Mouse (Mus musculus) liver, embryonic 14.5 days (tissue): Measurements from ENCODE around the gene Nfkb1. TPM values are rescaled to one million over a fixed set of nuclear protein-coding genes. Genes with fewer than 3 reads are reported as not detected.

ENCODE experiments used
- ATAC-seq: fragments of 200-750 bp; cut with Nextera tagmentation; 2 replicates; pipeline ENCODE4 v1.8.0; 2017; ENCODE audit warnings: moderate number of reproducible peaks, mild to moderate bottlenecking, moderate library complexity; ENCODE audit not compliant: insufficient read depth
- DNase-seq, 3 experiments: peaks; one replicate each; pipeline ENCODE4 v3.0.0-alpha.2; 2012 to 2013; ENCODE audit warnings: low read depth in 3 of 3, low spot score in 3 of 3
- H3K27ac ChIP-seq: fragments of 300-500 bp; sonication (generic); 2 replicates; pipeline ENCODE4 v1.5.1; 2014; ENCODE audit warnings: moderate library complexity, mild to moderate bottlenecking, control low read depth, inconsistent platforms
- H3K27me3 ChIP-seq: fragments of 300-500 bp; sonication (generic); 2 replicates; pipeline ENCODE4 v1.6.1; 2014; ENCODE audit warnings: mild to moderate bottlenecking, low read length, moderate library complexity; ENCODE audit not compliant: control insufficient read depth, insufficient read depth
- H3K36me3 ChIP-seq: fragments of 300-500 bp; sonication (generic); replicated peaks from 2 replicates; pipeline ENCODE4 v1.6.1; 2014; ENCODE audit warnings: low read depth; ENCODE audit not compliant: control insufficient read depth, insufficient read depth
- H3K4me1 ChIP-seq, 2 experiments: fragments of 200-500 bp in 1 of 2; fragments of 300-500 bp in 1 of 2; sonication (generic) in 1 of 2; replicated peaks; 2 replicates each; pipeline ENCODE4 v1.6.1; 2012 to 2014; ENCODE audit warnings: antibody characterized with exemption in 1 of 2, inconsistent platforms in 1 of 2, low read length in 1 of 2; ENCODE audit not compliant: control insufficient read depth in 2 of 2, insufficient read depth in 2 of 2
- H3K4me2 ChIP-seq: fragments of 300-500 bp; sonication (generic); 2 replicates; pipeline ENCODE4 v1.6.1; 2014; ENCODE audit warnings: low read depth, mild to moderate bottlenecking, control low read depth, moderate library complexity
- H3K4me3 ChIP-seq, 2 experiments: fragments of 200-500 bp in 1 of 2; fragments of 300-500 bp in 1 of 2; sonication (generic) in 1 of 2; 2 replicates each; pipeline ENCODE4 v1.5.1; 2012 to 2014; ENCODE audit warnings: low read depth in 2 of 2, low read length in 2 of 2, mild to moderate bottlenecking in 2 of 2, control low read depth in 1 of 2, inconsistent platforms in 1 of 2, moderate library complexity in 1 of 2; ENCODE audit not compliant: insufficient read depth in 1 of 2
- H3K9ac ChIP-seq: fragments of 300-500 bp; sonication (generic); replicated peaks from 2 replicates; pipeline ENCODE4 v1.6.1; 2014; ENCODE audit warnings: mild to moderate bottlenecking, control low read depth, moderate library complexity
- H3K9me3 ChIP-seq: fragments of 300-500 bp; sonication (generic); 2 replicates; pipeline ENCODE4 v1.6.1; 2016; ENCODE audit warnings: low read length, mixed read lengths; ENCODE audit not compliant: control insufficient read depth
- CTCF ChIP-seq: IDR thresholded peaks from 2 replicates; pipeline ENCODE4 v1.5.1; 2016; ENCODE audit warnings: antibody characterized with exemption, low read depth, control low read depth
- EP300 ChIP-seq: IDR thresholded peaks from 2 replicates; pipeline ENCODE4 v1.6.1; 2016; ENCODE audit warnings: antibody characterized with exemption, low read depth
- WGBS: fragments of 180-500 bp; shearing (Covaris S2); extraction: QIAGEN DNeasy Blood & Tissue Kit; methylation state at CpG from one replicate; pipeline ENCODE4 v1.1.7; 2014; ENCODE audit not compliant: insufficient replicate concordance; 5-methylcytosine and 5-hydroxymethylcytosine counted together
- polyA plus RNA-seq, 2 experiments: library from polyadenylated mRNA; depleted of rRNA in 1 of 2; stranded (reverse) in 1 of 2; unstranded in 1 of 2; fragments of >200 nt; fragmentation: Nextera tagmentation in 1 of 2; extraction: Ambion mirVana in 1 of 2; gene quantifications; 2 replicates each; pipeline versions ENCODE4 v1.2.1 to v1.2.3; 2012 to 2014

Gene Nfkb1
- polyA plus RNA-seq, 2 experiments, result 11.2 to 16.5 TPM

DNA sequence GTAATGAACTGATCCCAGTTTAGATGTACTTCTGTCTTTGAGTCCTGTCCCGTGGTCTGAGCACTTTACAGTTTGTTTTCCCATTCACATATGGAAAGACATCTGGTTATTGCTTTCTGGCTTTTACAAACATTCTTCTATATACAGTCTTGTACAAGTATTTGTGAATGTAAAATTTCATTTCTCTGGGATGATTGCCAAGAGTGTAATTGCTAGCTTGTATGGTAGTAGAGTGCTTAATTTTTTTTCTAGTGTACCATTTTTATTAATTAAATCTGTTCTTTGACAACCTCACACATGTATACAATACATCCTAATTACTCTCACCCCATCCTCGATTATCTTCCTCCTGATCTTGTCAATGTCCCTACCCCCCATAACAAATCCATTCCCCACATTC lies 12.0 kb upstream of the Nfkb1 start:
- ATAC-seq (no peak), DNase-seq (no peak)
- Histone ChIP-seq H3K9me3 (no peaks in the 10 kb centered on the region), H3K27ac (no peak overlapping the region), H3K4me3 (no peak overlapping the region), H3K27me3 (no peaks in the 10 kb centered on the region), H3K36me3 (no peaks in the 10 kb centered on the region), H3K4me2 (no peak overlapping the region), H3K4me1 (peaks cover 0 to 6% of the 10 kb centered on the region in 2 experiments; a peak in 1 of 4 replicates), H3K9ac (no peak overlapping the region)
- no peak for TF ChIP-seq EP300
- TF ChIP-seq CTCF, result no peak
- 48% methylated on average over 2 of the region's 2 CpGs for WGBS

DNA sequence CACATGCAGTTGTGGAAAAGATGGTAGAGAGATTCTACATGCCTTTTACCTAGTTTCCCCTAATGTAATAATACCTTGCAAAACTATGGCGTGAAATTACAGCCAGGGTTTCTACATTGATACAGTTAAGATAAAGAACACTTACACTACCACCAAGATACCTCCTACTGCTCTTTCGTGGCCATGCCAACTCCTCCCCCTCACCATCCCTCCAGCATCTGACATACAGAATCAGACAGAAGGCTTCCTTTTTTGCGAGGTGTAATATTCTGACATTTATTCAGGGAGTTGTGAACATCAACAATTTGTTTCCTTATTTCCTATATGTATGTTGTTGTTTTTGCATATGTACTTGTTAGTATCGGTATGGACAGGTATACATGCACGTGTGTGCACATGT lies 11.3 kb upstream of the Nfkb1 start:
- TF ChIP-seq EP300 (no peak), CTCF (no peak)
- Histone ChIP-seq H3K27ac (no peak overlapping the region), H3K9ac (no peak overlapping the region), H3K4me1 (peaks cover 0 to 6% of the 10 kb centered on the region in 2 experiments; a peak in 1 of 4 replicates), H3K27me3 (no peaks in the 10 kb centered on the region), H3K36me3 (no peaks in the 10 kb centered on the region), H3K4me2 (no peak overlapping the region), H3K9me3 (no peaks in the 10 kb centered on the region), H3K4me3 (no peak overlapping the region)
- WGBS, result 56% methylated on average over 5 of the region's 5 CpGs
- no peak for ATAC-seq
- DNase-seq, result no peak

DNA sequence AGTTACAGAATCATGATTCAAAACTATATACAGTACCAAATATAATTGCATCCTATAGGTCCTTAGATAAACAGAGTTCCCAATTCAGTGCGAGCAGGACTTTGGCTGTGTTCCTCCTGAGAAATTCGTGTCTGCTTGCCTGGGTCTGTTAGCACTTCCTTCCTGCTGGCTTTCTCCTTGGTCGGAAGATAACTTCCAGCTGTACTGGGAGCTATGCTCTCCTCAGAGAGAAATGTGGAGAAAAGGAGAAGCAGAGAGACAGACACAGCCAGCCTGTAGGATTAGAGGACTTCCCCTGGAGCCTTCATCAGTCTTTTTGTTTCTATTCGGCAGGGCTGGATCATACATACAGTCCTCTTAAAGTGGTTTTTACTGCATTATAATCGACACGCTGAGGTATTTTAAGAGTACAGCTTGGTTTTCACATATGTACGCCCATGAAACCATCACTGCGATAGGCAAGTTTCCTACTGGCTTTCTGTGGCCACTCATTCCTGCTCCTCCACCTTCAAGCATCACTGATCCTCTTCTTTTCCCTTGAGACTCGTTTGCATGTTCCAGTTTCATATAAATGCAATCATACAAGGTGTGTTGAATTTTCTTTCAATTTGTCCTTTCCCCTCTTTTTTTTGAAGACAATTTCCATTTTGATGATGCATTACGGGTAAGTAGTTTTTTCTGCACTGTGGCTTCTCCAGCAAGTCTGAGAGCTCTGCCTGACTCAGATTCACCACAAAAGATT lies 8.3 kb upstream of the Nfkb1 start:
- H3K4me3 ChIP-seq, result no peak overlapping the region
- DNase-seq (no peak), ATAC-seq (no peak)
- no peak overlapping the region for H3K9ac ChIP-seq
- H3K4me1 ChIP-seq, result peaks cover 3 to 22% of the 10 kb centered on the region in 2 experiments
- 30% methylated on average over 10 of the region's 10 CpGs for WGBS
- no peak for TF ChIP-seq CTCF
- no peak for TF ChIP-seq EP300
- H3K9me3 ChIP-seq, result no peaks in the 10 kb centered on the region
- no peaks in the 10 kb centered on the region for H3K27me3 ChIP-seq
- no peak overlapping the region for H3K4me2 ChIP-seq
- H3K36me3 ChIP-seq, result no peaks in the 10 kb centered on the region
- H3K27ac ChIP-seq, result no peak overlapping the region

DNA sequence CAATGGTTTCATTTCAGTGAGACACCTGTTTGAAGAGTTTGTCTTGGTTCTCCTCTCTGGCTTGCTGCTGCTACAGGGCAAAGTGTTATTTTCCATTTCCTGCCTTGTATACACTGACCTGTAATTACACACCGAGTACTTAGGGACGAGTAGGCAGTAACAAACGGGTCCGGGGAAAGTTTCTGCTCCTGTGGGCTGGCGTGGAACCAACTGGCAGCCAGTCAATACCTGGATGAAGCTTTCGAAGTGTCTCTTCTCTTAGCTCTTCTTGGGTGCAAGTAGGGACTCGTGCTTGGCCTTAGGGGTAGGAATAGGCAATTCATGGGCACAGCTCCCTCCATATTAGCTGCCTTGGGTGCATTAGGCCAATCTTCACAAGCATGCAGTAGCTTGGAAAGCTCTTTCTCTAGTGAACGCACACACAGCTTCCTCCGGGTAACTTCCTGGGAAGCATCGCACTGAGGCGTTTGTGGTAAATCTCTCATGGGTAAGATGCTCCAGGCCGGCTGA lies 7.2 kb upstream of the Nfkb1 start:
- Histone ChIP-seq H3K36me3 (no peaks in the 10 kb centered on the region), H3K4me1 (peaks cover 3 to 22% of the 10 kb centered on the region in 2 experiments), H3K4me2 (no peak overlapping the region), H3K9ac (no peak overlapping the region), H3K27me3 (no peaks in the 10 kb centered on the region), H3K9me3 (no peaks in the 10 kb centered on the region), H3K27ac (no peak overlapping the region), H3K4me3 (no peak overlapping the region)
- DNase-seq (no peak), ATAC-seq (no peak)
- TF ChIP-seq EP300 (no peak), CTCF (no peak)
- WGBS, result 52% methylated on average over 12 of the region's 12 CpGs

DNA sequence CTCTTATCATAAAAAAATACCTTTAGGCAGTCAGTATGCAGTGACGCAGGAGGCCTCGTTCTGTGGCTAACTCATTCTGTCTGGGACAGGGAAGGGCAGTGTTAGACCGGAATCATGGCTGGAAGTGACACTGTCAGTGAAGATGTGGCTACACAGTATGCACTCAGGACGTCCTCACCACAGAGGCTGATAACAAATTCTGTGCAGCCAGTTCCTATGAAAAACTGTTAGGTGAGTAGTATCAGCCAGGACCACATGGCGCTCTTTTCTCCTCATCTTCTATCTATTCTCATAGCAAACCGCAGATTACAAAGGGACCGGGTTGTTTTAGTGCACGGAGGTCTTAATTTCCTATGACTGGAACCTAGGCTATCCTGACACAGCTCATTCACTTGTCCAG lies 4.9 kb upstream of the Nfkb1 start:
- 8% methylated on average over 8 of the region's 8 CpGs for WGBS
- peak; percentile 59 to 64 (median 62) for DNase-seq
- H3K9me3 ChIP-seq, result no peaks in the 10 kb centered on the region
- TF ChIP-seq EP300 (peak; percentile 79), CTCF (no peak)
- no peak overlapping the region for H3K27ac ChIP-seq
- no peak overlapping the region for H3K9ac ChIP-seq
- H3K4me3 ChIP-seq, result no peak overlapping the region
- ATAC-seq, result peak; percentile 89
- H3K27me3 ChIP-seq, result peaks cover 2% of the 10 kb centered on the region
- no peaks in the 10 kb centered on the region for H3K36me3 ChIP-seq
- H3K4me2 ChIP-seq, result no peak overlapping the region
- peaks cover 5 to 28% of the 10 kb centered on the region in 2 experiments for H3K4me1 ChIP-seq
